Mouse (Mus musculus): ENCODE measurements around the gene Slc39a11. TPM values are rescaled to one million over a fixed set of nuclear protein-coding genes. Genes with fewer than 3 reads are reported as not detected.
A peak's percentile ranks its signal among the peaks of the same experiment; 100 is the strongest.

The Slc39a11 gene
- polyA plus RNA-seq, 1 experiment from 2014 or later = 20.1 TPM

DNA sequence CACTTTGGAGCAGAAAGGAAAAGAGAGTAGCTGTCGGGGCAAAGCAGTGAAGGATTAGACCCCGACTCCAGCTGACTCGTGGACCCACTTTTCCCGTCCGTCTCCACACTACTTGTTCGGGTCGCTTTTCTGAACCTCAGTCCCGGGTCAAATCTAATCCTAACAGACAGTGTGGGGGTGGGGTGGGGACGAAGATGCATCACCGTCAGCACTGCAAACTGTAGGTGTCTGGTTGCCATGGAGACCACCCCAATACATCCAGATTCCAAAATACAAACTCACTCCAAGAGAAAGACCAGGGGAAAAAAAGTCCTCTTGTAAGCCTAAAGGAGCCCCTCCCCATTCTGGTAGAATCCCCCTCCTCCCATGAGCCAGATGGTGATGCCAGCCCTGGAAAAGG, 97.3 kb downstream of the Slc39a11 start:
- no peak overlapping the region for H3K4me2 ChIP-seq (replicated peaks; ENCODE audit: low read depth, low read length)
- no peak for ATAC-seq (ENCODE audit: low FRiP score)
- WGBS = 67% methylated on average over 10 of the region's 10 CpGs
- H3K27ac ChIP-seq (ENCODE audit: low read depth, low read length) = no peak overlapping the region
- H3K9ac ChIP-seq (ENCODE audit: low read depth, low read length) = no peak overlapping the region
- DNase-seq (ENCODE audit: low spot score) = no peak
- no peaks in the 10 kb centered on the region for H3K9me3 ChIP-seq (ENCODE audit: control insufficient read depth, low read length)
- 0 out of 2 replicates have a peak, but pooled peaks cover 2% of the 10 kb centered on the region for H3K4me1 ChIP-seq (replicated peaks; ENCODE audit: control insufficient read depth, insufficient read depth, low read length)
- H3K27me3 ChIP-seq (ENCODE audit: control insufficient read depth, insufficient read depth, low read length) = no peaks in the 10 kb centered on the region
- H3K36me3 ChIP-seq (ENCODE audit: control insufficient read depth, insufficient read depth, low read length) = no peaks in the 10 kb centered on the region
- H3K4me3 ChIP-seq (ENCODE audit: low read depth, low read length) = no peak overlapping the region

DNA sequence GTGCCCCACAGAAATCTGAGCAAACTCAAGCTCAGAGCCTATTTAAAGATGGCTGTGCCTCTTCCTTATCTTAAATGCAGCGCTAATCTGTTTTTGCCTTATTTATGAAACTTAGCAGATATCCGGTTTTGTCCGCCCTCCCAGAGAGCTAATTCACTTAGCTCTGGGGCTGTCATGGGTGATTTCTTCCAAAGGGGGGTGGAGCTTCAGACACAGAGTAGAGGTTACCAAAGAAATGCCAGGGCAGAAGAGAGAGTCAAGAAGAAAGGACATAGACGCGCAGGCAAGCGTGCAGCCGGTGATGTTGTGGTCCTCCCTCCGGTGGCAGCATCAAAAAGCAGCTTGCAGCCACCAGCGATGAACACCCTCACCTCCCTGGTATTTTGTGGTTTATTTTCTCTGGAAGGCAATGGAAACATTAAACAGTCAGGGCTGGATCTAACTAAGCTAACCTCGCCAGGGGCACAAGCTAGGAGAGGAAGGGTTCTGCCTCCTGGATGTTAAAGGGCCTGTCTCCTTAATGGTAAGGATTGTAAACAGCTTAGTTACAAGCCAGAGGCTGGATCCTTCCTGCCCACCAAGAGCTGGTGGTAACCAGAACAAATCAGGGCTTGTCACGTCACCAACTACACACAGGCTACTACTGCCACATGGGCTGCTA, 103.5 kb downstream of the Slc39a11 start:
- DNase-seq (ENCODE audit: low spot score) = no peak
- no peak overlapping the region for H3K9ac ChIP-seq (ENCODE audit: low read depth, low read length)
- H3K9me3 ChIP-seq (ENCODE audit: control insufficient read depth, low read length) = no peaks in the 10 kb centered on the region; the same call in 1 of the 2 replicates
- no peaks in the 10 kb centered on the region for H3K36me3 ChIP-seq (ENCODE audit: control insufficient read depth, insufficient read depth, low read length)
- H3K27ac ChIP-seq (ENCODE audit: low read depth, low read length) = no peak overlapping the region
- no peaks in the 10 kb centered on the region for H3K27me3 ChIP-seq (ENCODE audit: control insufficient read depth, insufficient read depth, low read length)
- H3K4me2 ChIP-seq (replicated peaks; ENCODE audit: low read depth, low read length) = no peak overlapping the region
- H3K4me1 ChIP-seq (replicated peaks; ENCODE audit: control insufficient read depth, insufficient read depth, low read length) = no peaks in the 10 kb centered on the region
- no peak overlapping the region for H3K4me3 ChIP-seq (ENCODE audit: low read depth, low read length)
- ATAC-seq (ENCODE audit: low FRiP score) = no peak
- 84% methylated on average over 11 of the region's 11 CpGs for WGBS

DNA sequence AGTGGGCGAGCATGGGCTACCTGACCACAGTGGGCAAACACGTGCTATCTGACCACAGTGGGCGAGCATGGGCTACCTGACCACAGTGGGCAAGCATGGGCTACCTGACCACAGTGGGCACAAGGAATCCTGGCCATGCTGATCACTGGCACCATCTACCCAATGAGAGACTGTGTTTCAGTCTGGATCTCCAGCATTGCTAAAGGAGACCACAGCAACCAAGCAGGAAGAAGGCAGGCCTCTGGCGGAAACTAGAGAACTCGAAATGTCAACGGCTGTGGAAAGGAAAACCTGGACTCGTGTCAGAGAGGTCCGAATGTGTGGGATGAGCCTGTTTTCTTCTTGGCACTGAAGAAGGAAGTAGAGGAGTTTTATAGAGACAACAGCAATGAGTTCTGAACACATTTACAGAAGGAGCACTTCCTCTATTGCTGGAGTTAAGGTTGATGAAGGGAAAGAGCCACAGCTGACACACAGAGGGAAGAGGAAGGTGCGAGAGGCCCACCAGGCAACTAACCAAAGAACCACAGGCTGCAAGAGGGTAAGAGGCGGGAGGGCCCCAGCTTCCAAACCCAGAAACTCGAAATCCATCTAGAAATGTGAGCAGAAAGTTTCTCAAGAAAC, 105.8 kb downstream of the Slc39a11 start:
- no peak overlapping the region for H3K4me2 ChIP-seq (replicated peaks; ENCODE audit: low read depth, low read length)
- no peak overlapping the region for H3K9ac ChIP-seq (ENCODE audit: low read depth, low read length)
- H3K27ac ChIP-seq (ENCODE audit: low read depth, low read length) = no peak overlapping the region
- DNase-seq (ENCODE audit: low spot score) (no peak), ATAC-seq (ENCODE audit: low FRiP score) (no peak)
- H3K4me3 ChIP-seq (ENCODE audit: low read depth, low read length) = no peak overlapping the region
- 91% methylated on average over 11 of the region's 11 CpGs for WGBS
- H3K36me3 ChIP-seq (ENCODE audit: control insufficient read depth, insufficient read depth, low read length) = no peaks in the 10 kb centered on the region
- no peaks in the 10 kb centered on the region; the same call in 1 of the 2 replicates for H3K9me3 ChIP-seq (ENCODE audit: control insufficient read depth, low read length)
- no peaks in the 10 kb centered on the region for H3K27me3 ChIP-seq (ENCODE audit: control insufficient read depth, insufficient read depth, low read length)
- no peaks in the 10 kb centered on the region for H3K4me1 ChIP-seq (replicated peaks; ENCODE audit: control insufficient read depth, insufficient read depth, low read length)

DNA sequence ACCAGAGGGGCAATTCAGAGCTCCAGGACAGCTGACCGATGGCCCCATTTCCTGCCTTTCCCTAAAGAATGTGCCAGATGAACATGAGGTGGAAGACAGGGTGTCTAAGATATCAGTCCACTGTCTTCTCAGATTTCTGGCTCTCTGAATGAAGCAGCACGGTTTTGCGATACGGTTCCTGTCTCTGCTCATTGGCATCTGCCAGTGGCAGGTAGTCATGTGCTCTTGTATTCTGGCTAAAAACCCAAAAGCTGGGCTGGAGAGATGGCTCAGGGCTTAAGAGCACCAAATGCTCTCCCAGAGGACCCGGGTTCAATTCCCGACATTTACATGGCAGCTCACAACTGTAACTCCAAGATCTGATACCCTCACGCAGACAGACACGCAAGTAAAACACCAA, 108.8 kb downstream of the Slc39a11 start:
- Histone ChIP-seq H3K9me3 (ENCODE audit: control insufficient read depth, low read length) (no peaks in the 10 kb centered on the region; the same call in 1 of the 2 replicates), H3K27me3 (ENCODE audit: control insufficient read depth, insufficient read depth, low read length) (no peaks in the 10 kb centered on the region), H3K4me1 (replicated peaks; ENCODE audit: control insufficient read depth, insufficient read depth, low read length) (no peaks in the 10 kb centered on the region), H3K27ac (ENCODE audit: low read depth, low read length) (no peak overlapping the region), H3K4me2 (replicated peaks; ENCODE audit: low read depth, low read length) (no peak overlapping the region), H3K36me3 (ENCODE audit: control insufficient read depth, insufficient read depth, low read length) (no peaks in the 10 kb centered on the region), H3K4me3 (ENCODE audit: low read depth, low read length) (no peak overlapping the region), H3K9ac (ENCODE audit: low read depth, low read length) (no peak overlapping the region)
- WGBS = 95% methylated on average over 8 of the region's 8 CpGs
- no peak for DNase-seq (ENCODE audit: low spot score)
- ATAC-seq (ENCODE audit: low FRiP score) = no peak

DNA sequence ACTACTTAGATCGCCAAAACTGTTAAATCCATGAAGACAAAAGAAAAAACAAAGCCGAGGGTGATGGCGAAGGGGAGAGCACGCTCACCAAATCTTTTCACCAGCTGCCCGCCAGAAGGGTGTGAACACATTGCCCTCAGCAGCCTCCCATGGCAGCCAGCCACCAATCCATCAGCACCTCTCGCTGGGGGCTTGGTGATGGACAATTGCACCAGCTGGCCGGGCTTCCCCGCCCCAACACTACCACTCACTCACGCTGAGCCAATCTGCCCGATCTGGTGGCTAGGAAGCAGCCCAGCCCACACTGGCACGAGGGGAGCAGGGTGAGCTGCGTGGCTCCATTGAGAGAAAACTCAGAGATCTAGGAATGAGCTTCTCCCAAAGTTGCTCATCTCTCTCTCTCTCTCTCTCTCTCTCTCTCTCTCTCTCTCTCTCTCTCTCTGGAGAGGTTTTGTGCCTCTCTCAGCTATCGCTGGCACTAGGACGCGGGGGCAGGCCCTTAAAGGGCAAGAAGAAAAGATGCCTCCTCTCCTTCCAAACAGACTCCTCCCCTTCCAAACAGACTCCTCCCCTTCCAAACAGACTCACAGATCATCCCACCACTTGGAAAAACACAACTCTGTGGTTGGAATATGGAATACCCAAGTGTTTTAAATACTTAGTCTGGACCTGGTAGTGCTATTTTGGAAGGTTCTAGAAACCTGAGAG, 110.2 kb downstream of the Slc39a11 start:
- H3K4me2 ChIP-seq (replicated peaks; ENCODE audit: low read depth, low read length) = no peak overlapping the region

DNA sequence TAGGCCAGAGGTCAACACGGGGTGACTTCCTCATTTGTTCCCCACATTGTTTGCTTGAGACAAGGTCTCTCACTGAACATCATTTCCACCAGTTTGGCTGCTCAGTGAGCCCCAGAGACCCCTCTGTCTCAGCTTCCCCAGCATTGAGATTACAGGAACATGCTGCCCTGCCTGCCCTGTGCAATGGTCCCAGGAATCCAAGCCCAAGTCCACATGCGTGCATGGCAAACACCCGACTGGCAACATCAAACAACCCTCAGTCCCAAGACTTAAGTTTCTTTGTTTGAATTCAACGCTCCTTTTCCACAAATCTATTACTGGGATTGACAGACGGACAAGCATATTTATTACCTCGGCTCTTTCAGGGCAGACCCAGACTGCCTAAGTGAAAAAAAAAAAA, 110.8 kb downstream of the Slc39a11 start:
- Histone ChIP-seq H3K36me3 (ENCODE audit: control insufficient read depth, insufficient read depth, low read length) (no peaks in the 10 kb centered on the region), H3K4me1 (replicated peaks; ENCODE audit: control insufficient read depth, insufficient read depth, low read length) (no peaks in the 10 kb centered on the region), H3K4me3 (ENCODE audit: low read depth, low read length) (no peak overlapping the region), H3K27me3 (ENCODE audit: control insufficient read depth, insufficient read depth, low read length) (no peaks in the 10 kb centered on the region), H3K9ac (ENCODE audit: low read depth, low read length) (no peak overlapping the region), H3K4me2 (replicated peaks; ENCODE audit: low read depth, low read length) (no peak overlapping the region), H3K9me3 (ENCODE audit: control insufficient read depth, low read length) (no peaks in the 10 kb centered on the region; the same call in 1 of the 2 replicates), H3K27ac (ENCODE audit: low read depth, low read length) (peak overlapping the region; percentile 44; the same call in 1 of the 2 replicates)
- ATAC-seq (ENCODE audit: low FRiP score) = peak; percentile 53; the same call in 1 of the 2 replicates
- WGBS = 56% methylated on average over 6 of the region's 6 CpGs
- no peak for DNase-seq (ENCODE audit: low spot score)

More for the DNA sequence above, 110.2 kb downstream of the Slc39a11 start:
- Histone ChIP-seq H3K36me3 (ENCODE audit: control insufficient read depth, insufficient read depth, low read length) (no peaks in the 10 kb centered on the region), H3K27ac (ENCODE audit: low read depth, low read length) (peak overlapping the region; percentile 53), H3K27me3 (ENCODE audit: control insufficient read depth, insufficient read depth, low read length) (no peaks in the 10 kb centered on the region), H3K9me3 (ENCODE audit: control insufficient read depth, low read length) (no peaks in the 10 kb centered on the region; the same call in 1 of the 2 replicates), H3K9ac (ENCODE audit: low read depth, low read length) (no peak overlapping the region), H3K4me1 (replicated peaks; ENCODE audit: control insufficient read depth, insufficient read depth, low read length) (no peaks in the 10 kb centered on the region), H3K4me3 (ENCODE audit: low read depth, low read length) (no peak overlapping the region)
- DNase-seq (ENCODE audit: low spot score) = peak; percentile 57
- ATAC-seq (ENCODE audit: low FRiP score) = peak; percentile 78
- 47% methylated on average over 15 of the region's 15 CpGs for WGBS

DNA sequence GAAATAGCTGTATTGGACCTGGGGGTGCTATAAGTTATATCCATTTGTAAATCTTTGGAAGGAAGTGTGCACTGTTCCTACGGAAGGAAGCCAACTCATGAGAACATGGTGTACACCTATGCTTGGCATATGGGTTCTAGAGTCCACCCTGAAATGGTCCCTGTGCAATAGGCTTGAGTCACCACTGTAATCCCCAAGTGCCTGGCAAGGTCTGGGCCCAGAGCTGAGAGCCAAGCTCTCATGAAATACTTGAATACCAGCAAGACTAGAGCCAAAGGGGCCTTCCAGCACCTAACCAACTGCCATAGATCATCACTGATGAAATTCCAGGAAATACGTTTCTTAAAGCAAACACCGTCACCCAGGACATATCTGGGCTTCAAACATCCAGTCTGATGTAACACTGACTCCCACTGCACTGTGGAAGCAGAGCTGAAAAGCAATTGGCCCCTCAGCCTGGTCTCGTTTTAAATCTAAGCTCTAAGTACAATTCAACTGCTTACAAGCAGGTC, 111.4 kb downstream of the Slc39a11 start:
- Histone ChIP-seq H3K4me2 (replicated peaks; ENCODE audit: low read depth, low read length) (no peak overlapping the region), H3K9ac (ENCODE audit: low read depth, low read length) (no peak overlapping the region), H3K9me3 (ENCODE audit: control insufficient read depth, low read length) (no peaks in the 10 kb centered on the region; the same call in 1 of the 2 replicates), H3K36me3 (ENCODE audit: control insufficient read depth, insufficient read depth, low read length) (no peaks in the 10 kb centered on the region), H3K27me3 (ENCODE audit: control insufficient read depth, insufficient read depth, low read length) (no peaks in the 10 kb centered on the region), H3K4me3 (ENCODE audit: low read depth, low read length) (no peak overlapping the region), H3K27ac (ENCODE audit: low read depth, low read length) (peak overlapping the region; percentile 44; the same call in 1 of the 2 replicates), H3K4me1 (replicated peaks; ENCODE audit: control insufficient read depth, insufficient read depth, low read length) (no peaks in the 10 kb centered on the region)
- no peak for ATAC-seq (ENCODE audit: low FRiP score)
- DNase-seq (ENCODE audit: low spot score) = no peak
- WGBS = 87% methylated on average over 4 of the region's 4 CpGs

DNA sequence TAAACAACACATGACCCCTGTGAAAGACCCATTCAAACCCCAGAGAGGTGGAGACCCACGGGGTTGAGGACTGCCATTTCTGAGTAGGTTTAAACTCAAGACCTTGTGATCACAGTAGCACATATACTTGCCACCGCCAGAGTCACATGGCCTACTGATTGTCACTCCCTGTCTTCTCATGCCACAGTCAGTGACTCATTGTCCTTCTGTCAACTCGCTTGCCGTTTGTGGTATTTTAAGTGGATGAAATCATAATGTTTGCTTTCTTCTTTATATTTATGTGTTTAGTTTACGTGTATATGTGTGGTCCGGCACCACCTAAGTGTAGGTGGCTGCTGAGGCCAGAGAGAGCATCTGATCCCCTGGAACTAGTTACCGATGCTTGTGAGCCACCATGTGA, 112.2 kb downstream of the Slc39a11 start:
- ATAC-seq (ENCODE audit: low FRiP score) = no peak
- 94% methylated on average over 7 of the region's 7 CpGs for WGBS
- H3K27me3 ChIP-seq (ENCODE audit: control insufficient read depth, insufficient read depth, low read length) = no peaks in the 10 kb centered on the region
- H3K9ac ChIP-seq (ENCODE audit: low read depth, low read length) = no peak overlapping the region
- no peak overlapping the region for H3K4me3 ChIP-seq (ENCODE audit: low read depth, low read length)
- H3K9me3 ChIP-seq (ENCODE audit: control insufficient read depth, low read length) = no peaks in the 10 kb centered on the region; the same call in 1 of the 2 replicates
- no peak overlapping the region for H3K27ac ChIP-seq (ENCODE audit: low read depth, low read length)
- no peak for DNase-seq (ENCODE audit: low spot score)
- H3K36me3 ChIP-seq (ENCODE audit: control insufficient read depth, insufficient read depth, low read length) = no peaks in the 10 kb centered on the region
- no peak overlapping the region for H3K4me2 ChIP-seq (replicated peaks; ENCODE audit: low read depth, low read length)
- H3K4me1 ChIP-seq (replicated peaks; ENCODE audit: control insufficient read depth, insufficient read depth, low read length) = no peaks in the 10 kb centered on the region

Data from hindbrain, embryonic 11.5 days (tissue).